Mouse (Mus musculus) spleen, adult 18-20 months (tissue): Measurements from ENCODE around the gene Zfp672.

ENCODE experiments used
- DNase-seq, 2 experiments: peaks; one replicate each; pipeline ENCODE4 v3.0.0; 2022; ENCODE audit warnings: mixed read lengths in 2 of 2

Zfp672 gene

GRCm38 (mm10) chr11:58275756-58276155, 54.4 kb downstream of the Zfp672 start:
- DNase-seq: no peak

- no peak for DNase-seq
Observed at GRCm38 (mm10) chr11:58274572-58274971, 55.6 kb downstream of the Zfp672 start, which contains the start of gene 4930438A08Rik. 4930438A08Rik (plus strand) TSS chr11:58274799.

- no peak for DNase-seq
Observed at GRCm38 (mm10) chr11:58268285-58268684, 61.9 kb downstream of the Zfp672 start.
